Mouse (Mus musculus): ENCODE data around the gene Cpt1a. TPM values are rescaled to one million over a fixed set of nuclear protein-coding genes. Genes with fewer than 3 reads are reported as not detected.

Gene Cpt1a
- polyA plus RNA-seq (2014; fragmentation: Illumina TruSeq; extraction: RNeasy Lipid Tissue Mini Kit (QIAGEN cat#74804); ENCODE audit: low read depth, low replicate concordance) = 92.6 TPM

GRCm38 (mm10) chr19:3322261-3322969 lies at the start of gene Cpt1a:
TSS of gene Cpt1a (plus strand) at chr19:3322334.

DNA sequence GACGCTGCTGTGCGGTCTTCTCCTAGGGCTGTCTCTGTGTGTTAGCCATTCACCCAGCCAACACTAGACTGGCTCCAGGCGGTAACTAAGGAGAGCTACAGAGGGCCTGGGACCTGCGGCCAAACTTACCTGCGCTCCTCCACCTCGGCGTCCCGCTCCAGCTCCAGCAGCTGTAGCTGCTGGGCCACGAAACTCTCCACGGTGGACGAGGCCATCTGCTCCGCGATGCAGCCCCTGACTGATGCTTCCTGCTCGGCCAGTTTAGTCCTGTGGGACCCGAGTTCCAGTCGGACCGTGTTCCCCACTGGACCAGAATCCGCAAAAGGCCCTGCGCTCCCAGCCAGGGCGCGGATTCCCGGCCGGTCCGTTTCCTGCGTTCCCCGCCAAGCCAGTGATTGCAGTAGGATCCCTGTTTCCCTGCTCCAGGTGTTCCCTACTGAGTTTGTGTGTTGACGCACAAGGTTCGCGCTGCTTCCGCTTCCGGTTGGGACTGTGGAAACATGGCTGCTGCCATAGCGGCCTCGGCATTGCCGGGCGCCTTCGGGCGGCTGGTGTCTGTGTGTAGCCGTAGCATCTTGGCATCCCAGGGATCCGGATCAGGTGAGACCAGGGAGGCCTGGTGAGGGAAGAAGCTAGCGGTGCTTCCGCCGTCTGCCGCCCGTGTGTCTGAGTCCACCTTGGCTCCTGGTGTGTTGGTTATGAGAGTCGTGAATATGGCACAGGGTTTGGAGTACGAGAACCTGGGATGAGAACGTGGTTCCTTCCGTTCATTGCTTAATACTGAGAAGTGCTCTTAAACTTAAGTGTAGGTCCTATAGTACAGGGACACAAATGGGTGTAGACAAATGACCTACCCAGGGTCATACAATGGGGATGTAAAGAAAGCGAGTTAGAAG lies 39.3 kb upstream of the Cpt1a start, which contains the start of the genes Mrpl21 and Ighmbp2:
Gene Mrpl21, plus strand, starts transcription at position 330 of the 896 bp plus-strand sequence.
Gene Ighmbp2, minus strand, starts transcription at position 446 of the 896 bp plus-strand sequence.

GRCm38 (mm10) chr19:3388629-3389057 lies 66.5 kb downstream of the Cpt1a start, which contains the start of gene Tesmin:
TSS of gene Tesmin (plus strand) at chr19:3388857.

DNA sequence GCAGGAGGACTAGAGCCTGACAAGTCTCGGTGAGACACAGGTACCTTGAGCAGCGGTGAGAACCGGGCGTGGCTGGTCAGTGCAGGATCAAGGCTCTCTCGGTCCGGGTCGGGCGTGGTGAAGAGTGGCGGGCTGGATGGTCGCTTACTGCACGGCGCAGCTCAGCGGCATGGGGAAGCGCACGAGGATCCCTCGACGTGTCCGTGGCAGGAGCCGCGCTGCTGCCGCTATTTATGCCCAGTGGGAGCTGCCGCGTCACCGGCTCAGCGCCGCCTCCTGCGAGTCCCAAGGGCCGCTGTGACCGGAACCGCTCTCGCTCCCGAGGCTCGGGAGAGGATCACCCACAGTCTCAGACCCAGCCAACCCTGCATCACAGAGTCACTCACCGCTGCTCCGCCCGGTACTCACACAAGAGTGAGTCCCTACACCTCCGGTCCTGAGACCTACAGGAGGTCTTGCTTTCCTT lies 92.2 kb downstream of the Cpt1a start, which contains the start of gene Gal:
Gene Gal, minus strand, starts transcription at position 277 of the 466 bp plus-strand sequence.

Other genes with a start within 250 kb of the Cpt1a start
- gene Mrpl21, start 39.4 kb upstream of the Cpt1a start, polyA plus RNA-seq (2014; fragmentation: Illumina TruSeq; extraction: RNeasy Lipid Tissue Mini Kit (QIAGEN cat#74804); ENCODE audit: low read depth, low replicate concordance) = 57.2 TPM
- gene Ighmbp2, start 39.3 kb upstream of the Cpt1a start, polyA plus RNA-seq (2014; fragmentation: Illumina TruSeq; extraction: RNeasy Lipid Tissue Mini Kit (QIAGEN cat#74804); ENCODE audit: low read depth, low replicate concordance) = 0.73 TPM
- not detected for gene Tesmin, start 66.5 kb downstream of the Cpt1a start, polyA plus RNA-seq (2014; fragmentation: Illumina TruSeq; extraction: RNeasy Lipid Tissue Mini Kit (QIAGEN cat#74804); ENCODE audit: low read depth, low replicate concordance)
- gene Gal, start 92.2 kb downstream of the Cpt1a start, polyA plus RNA-seq (2014; fragmentation: Illumina TruSeq; extraction: RNeasy Lipid Tissue Mini Kit (QIAGEN cat#74804); ENCODE audit: low read depth, low replicate concordance) = 2.8 TPM